In genomic region chr2:152105318-152106224, GRCm38 (mm10) we compare ENCODE assay signal across 8 mouse cellular contexts. TPM values are rescaled to one million over a fixed set of nuclear protein-coding genes. Genes with fewer than 3 reads are reported as not detected.
A peak's percentile ranks its signal among the peaks of the same experiment; 100 is the strongest.
DNase-seq lines count a peak whose midpoint lies in the region; ATAC-seq and TF ChIP-seq lines count a peak whose summit lies in the region.

Srxn1 (plus strand) TSS chr2:152105516.

- no peak for TF ChIP-seq CTCF in C2C12 (IDR thresholded peaks at IDR 0.05; ENCODE audit: control insufficient read depth, insufficient read depth, insufficient read length)

- H3K79me2 ChIP-seq in C2C12 (ENCODE audit: control insufficient read depth, insufficient read depth) (peaks cover 30% of the 10 kb centered on the region), myocyte (ENCODE audit: control insufficient read depth, insufficient read depth) (peaks cover 8% of the 10 kb centered on the region)

- H3K27ac ChIP-seq in brown adipose tissue, adult 24 weeks (replicated peaks; ENCODE audit: low read depth, low read length), result peak within 1 kb of the TSS; percentile 92
- peak within 1 kb of the TSS; percentile 70 for H3K27ac ChIP-seq in heart, embryonic 11.5 days (ENCODE audit: low read depth, low read length)
- peak within 1 kb of the TSS; percentile 73 for H3K27ac ChIP-seq in kidney, embryonic 16.5 days (ENCODE audit: low read length)
- peak within 1 kb of the TSS; percentile 48 for H3K27ac ChIP-seq in liver, embryonic 11.5 days (ENCODE audit: low read depth, low read length)

- peaks cover 7% of the 10 kb centered on the region; the same call in 1 of the 2 replicates for H3K4me1 ChIP-seq in brown adipose tissue, adult 24 weeks (ENCODE audit: control insufficient read depth, insufficient read depth, insufficient read length, low read length)
- no peaks in the 10 kb centered on the region for H3K4me1 ChIP-seq in heart, embryonic 11.5 days (ENCODE audit: control insufficient read depth, insufficient read depth, low read length)
- peaks cover 11% of the 10 kb centered on the region for H3K4me1 ChIP-seq in kidney, embryonic 16.5 days (ENCODE audit: insufficient read depth, low read length)
- H3K4me1 ChIP-seq in liver, embryonic 11.5 days (replicated peaks; ENCODE audit: control insufficient read depth, insufficient read depth, low read length), result peaks cover 6% of the 10 kb centered on the region

- DNase-seq in liver, embryonic 11.5 days (ENCODE audit: low spot score), result peak; percentile 81
- peak; percentile 86 to 92 for DNase-seq in spleen, postnatal 4 days (ENCODE audit: low spot score in 2 of 2)

- H3K9ac ChIP-seq in heart, embryonic 11.5 days (ENCODE audit: low read depth, low read length), result peak within 1 kb of the TSS; percentile 84
- peak within 1 kb of the TSS; percentile 82 for H3K9ac ChIP-seq in kidney, embryonic 16.5 days (replicated peaks; ENCODE audit: low read length)
- peak within 1 kb of the TSS; percentile 87 for H3K9ac ChIP-seq in liver, embryonic 11.5 days (ENCODE audit: low read depth, low read length)

- peaks cover 14% of the 10 kb centered on the region for H3K79me3 ChIP-seq in C2C12 (ENCODE audit: low read depth)

- peak; percentile 91 for ATAC-seq in erythroid progenitor cell, adult 5-6 weeks (replicated peaks; ENCODE audit: low FRiP score, poor library complexity, severe bottlenecking)
- ATAC-seq in heart, embryonic 11.5 days (replicated peaks; ENCODE audit: insufficient number of reproducible peaks, low FRiP score, low TSS enrichment), result peak; percentile 92
- ATAC-seq in kidney, embryonic 16.5 days (ENCODE audit: low FRiP score, low TSS enrichment), result peak; percentile 92
- ATAC-seq in liver, embryonic 11.5 days (replicated peaks; ENCODE audit: low FRiP score), result peak; percentile 92

- H3K36me3 ChIP-seq in C2C12 (ENCODE audit: control insufficient read depth, insufficient read depth) (peaks cover 35% of the 10 kb centered on the region), myocyte (ENCODE audit: control insufficient read depth, insufficient read depth) (peaks cover 9% of the 10 kb centered on the region)
- no peaks in the 10 kb centered on the region for H3K36me3 ChIP-seq in heart, embryonic 11.5 days (ENCODE audit: control insufficient read depth, insufficient read depth, low read length)
- no peaks in the 10 kb centered on the region; the same call in 1 of the 2 replicates for H3K36me3 ChIP-seq in kidney, embryonic 16.5 days (ENCODE audit: insufficient read depth, low read length)
- 0 out of 2 replicates have a peak, but pooled peaks cover 2% of the 10 kb centered on the region for H3K36me3 ChIP-seq in liver, embryonic 11.5 days (ENCODE audit: control insufficient read depth, insufficient read depth, low read length)

- peaks cover 5% of the 10 kb centered on the region for H3K27me3 ChIP-seq in C2C12 (ENCODE audit: control insufficient read depth, insufficient read depth, insufficient read length)
- H3K27me3 ChIP-seq in heart, embryonic 11.5 days (ENCODE audit: control insufficient read depth, insufficient read depth, low read length), result peaks cover 11% of the 10 kb centered on the region; the same call in 1 of the 2 replicates
- peaks cover 3% of the 10 kb centered on the region; the same call in 1 of the 2 replicates for H3K27me3 ChIP-seq in kidney, embryonic 16.5 days (ENCODE audit: insufficient read depth, low read length)
- H3K27me3 ChIP-seq in liver, embryonic 11.5 days (replicated peaks; ENCODE audit: control insufficient read depth, insufficient read depth, low read length), result peaks cover 10% of the 10 kb centered on the region; the same call in 1 of the 2 replicates
- no peaks in the 10 kb centered on the region for H3K27me3 ChIP-seq in myocyte (ENCODE audit: control insufficient read depth, insufficient read depth, insufficient read length)

- H3K4me3 ChIP-seq in C2C12 (ENCODE audit: insufficient read depth, poor library complexity, severe bottlenecking), result peak within 1 kb of the TSS; percentile 56
- peak within 1 kb of the TSS; percentile 77 for H3K4me3 ChIP-seq in brown adipose tissue, adult 24 weeks (ENCODE audit: insufficient read depth, low read depth, low read length)
- peak within 1 kb of the TSS; percentile 73 for H3K4me3 ChIP-seq in heart, embryonic 11.5 days (ENCODE audit: low read depth, low read length)
- peak within 1 kb of the TSS; percentile 62 for H3K4me3 ChIP-seq in kidney, embryonic 16.5 days (ENCODE audit: low read length)
- peak within 1 kb of the TSS; percentile 74 for H3K4me3 ChIP-seq in liver, embryonic 11.5 days (ENCODE audit: low read depth, low read length)
- peak within 1 kb of the TSS; percentile 48 for H3K4me3 ChIP-seq in myocyte

- WGBS in heart, embryonic 11.5 days (ENCODE audit: insufficient replicate concordance), result 1% methylated on average over 81 of the region's 84 CpGs
- WGBS in kidney, embryonic 16.5 days, result under 1% methylated on average over 72 of the region's 84 CpGs
- 2% methylated on average over 83 of the region's 84 CpGs for WGBS in liver, embryonic 11.5 days

- peak; percentile 73 for TF ChIP-seq POLR2A in myocyte (IDR thresholded peaks at IDR 0.05; ENCODE audit: insufficient read length, low read depth)

- H3ac ChIP-seq in C2C12 (ENCODE audit: control insufficient read depth, insufficient read length, low read depth) (peak within 1 kb of the TSS; percentile 90), myocyte (ENCODE audit: control insufficient read depth, insufficient read length) (peak within 1 kb of the TSS; percentile 49)

- H3K9me3 ChIP-seq in heart, embryonic 11.5 days (replicated peaks; ENCODE audit: control insufficient read depth, low read length), result no peaks in the 10 kb centered on the region
- no peaks in the 10 kb centered on the region for H3K9me3 ChIP-seq in kidney, embryonic 16.5 days (ENCODE audit: low read length)
- H3K9me3 ChIP-seq in liver, embryonic 11.5 days (ENCODE audit: control insufficient read depth, low read length), result no peaks in the 10 kb centered on the region

- peak within 1 kb of the TSS; percentile 88 for H3K4me2 ChIP-seq in heart, embryonic 11.5 days
- peak within 1 kb of the TSS; percentile 89 for H3K4me2 ChIP-seq in kidney, embryonic 16.5 days (replicated peaks; ENCODE audit: low read depth, low read length)
- peak within 1 kb of the TSS; percentile 86 for H3K4me2 ChIP-seq in liver, embryonic 11.5 days
- peak within 1 kb of the TSS; percentile 76 for H3K4me2 ChIP-seq in myocyte (ENCODE audit: low read depth)

TF ChIP-seq in C2C12, 6 proteins besides CTCF, POLR2A, EP300 and RAD21:
- TF ChIP-seq MAX (IDR thresholded peaks at IDR 0.05) (peak; percentile 78), FOSL1 (IDR thresholded peaks at IDR 0.05; ENCODE audit: insufficient read depth, low read length, poor library complexity, severe bottlenecking) (peak; percentile 82), CEBPB (IDR thresholded peaks at IDR 0.05; ENCODE audit: low read depth) (no peak)

TF ChIP-seq in myocyte, 11 proteins besides CTCF, POLR2A, EP300 and RAD21:
- no peak for TF ChIP-seq CEBPB (IDR thresholded peaks at IDR 0.05; ENCODE audit: insufficient read depth, poor library complexity, severe bottlenecking)
- TF ChIP-seq POLR2AphosphoS2 (IDR thresholded peaks at IDR 0.05; ENCODE audit: insufficient read length, low read depth), result peak; percentile 46
- no peak for TF ChIP-seq E2F4 (IDR thresholded peaks at IDR 0.05; ENCODE audit: insufficient read depth)
- TF ChIP-seq MAX (IDR thresholded peaks at IDR 0.05; ENCODE audit: low read depth), result no peak
- TF ChIP-seq REST (IDR thresholded peaks at IDR 0.05; ENCODE audit: insufficient read depth, insufficient read length), result no peak
- peak in 1 of 3 experiments; percentile 42 for TF ChIP-seq MYOD1 (IDR thresholded peaks at IDR 0.05; ENCODE audit: control insufficient read depth in 1 of 3, insufficient read length in 2 of 3, low read depth in 2 of 3)
- TF ChIP-seq TCF12 (IDR thresholded peaks at IDR 0.05; ENCODE audit: insufficient read depth, poor library complexity, severe bottlenecking), result no peak
- TF ChIP-seq TCF3 (IDR thresholded peaks at IDR 0.05; ENCODE audit: insufficient read length, low read depth), result no peak
- TF ChIP-seq MYOG (IDR thresholded peaks at IDR 0.05; ENCODE audit: control insufficient read depth in 1 of 3, insufficient read depth in 1 of 3, insufficient read length in 2 of 3, low read depth in 2 of 3), result peak in 2 of 3 experiments; percentile 13 to 58

RNA-seq across cellular contexts. Expression of gene Srxn1, which starts in this region (rescaled TPM):
- polyA plus RNA-seq in C2C12 (2012; fragmentation: generic; extraction: Trizol) (60.3 TPM), myocyte (2012; fragmentation: generic; extraction: Trizol) (21.7 TPM)
- 36.2 and 39.3 TPM in 2 replicates for polyA plus RNA-seq in brown adipose tissue, adult 24 weeks (2012; ENCODE audit: insufficient read depth, insufficient read length, missing spikeins)
- 10.1 and 16.3 TPM in 2 replicates for total RNA-seq in erythroid progenitor cell, adult 5-6 weeks (2015; ENCODE audit: low replicate concordance)
- 11.5 and 35.3 TPM in 2 replicates for total RNA-seq in erythroid progenitor cell, adult 5-6 weeks (2017; ENCODE audit: low replicate concordance)
- 8.1 and 8.8 TPM in 2 replicates for polyA plus RNA-seq in heart, embryonic 11.5 days (2014; fragmentation: Nextera tagmentation; extraction: Ambion mirVana)
- polyA plus RNA-seq in kidney, embryonic 16.5 days (2015; fragmentation: Nextera tagmentation; extraction: Ambion mirVana), result 16.1 and 17.9 TPM in 2 replicates
- polyA plus RNA-seq in liver, embryonic 11.5 days (2014; fragmentation: Nextera tagmentation; extraction: Ambion mirVana), result 9.5 and 12.0 TPM in 2 replicates

Comparison
In these comparisons a context has a peak if more than half of its experiments do, and no peak if none do; other contexts are left out.
1. Peak in every context shown above with its lines: DNase-seq, ATAC-seq, H3K4me3 ChIP-seq and H3K27ac ChIP-seq.